Mouse (Mus musculus) kidney, embryonic 14.5 days (tissue): ENCODE results near the gene Zfp366. TPM values are rescaled to one million over a fixed set of nuclear protein-coding genes. Genes with fewer than 3 reads are reported as not detected.

Experiments
- ATAC-seq: fragments of 200-750 bp; cut with Nextera tagmentation; 2 replicates; pipeline ENCODE4 v1.8.0; 2017; ENCODE audit warnings: moderate number of reproducible peaks, mild to moderate bottlenecking, moderate TSS enrichment, moderate library complexity; ENCODE audit not compliant: low FRiP score, low TSS enrichment
- H3K27ac ChIP-seq: fragments of 300-500 bp; sonication (generic); 2 replicates; pipeline ENCODE4 v1.5.1; 2014; ENCODE audit warnings: low read depth, mild to moderate bottlenecking, low read length, moderate library complexity, mixed read lengths
- H3K27me3 ChIP-seq: fragments of 300-500 bp; sonication (generic); 2 replicates; pipeline ENCODE4 v1.6.1; 2014; ENCODE audit warnings: mild to moderate bottlenecking, low read length; ENCODE audit not compliant: control insufficient read depth, insufficient read depth
- H3K36me3 ChIP-seq: fragments of 300-500 bp; sonication (generic); 2 replicates; pipeline ENCODE4 v1.6.1; 2014; ENCODE audit warnings: low read length, mixed read lengths; ENCODE audit not compliant: control insufficient read depth, insufficient read depth
- H3K4me1 ChIP-seq: fragments of 300-500 bp; sonication (generic); 2 replicates; pipeline ENCODE4 v1.6.1; 2014; ENCODE audit warnings: low read length, mixed read lengths; ENCODE audit not compliant: control insufficient read depth, insufficient read depth
- H3K4me2 ChIP-seq: fragments of 300-500 bp; sonication (generic); replicated peaks from 2 replicates; pipeline ENCODE4 v1.6.1; 2014; ENCODE audit warnings: low read depth, mild to moderate bottlenecking, low read length
- H3K4me3 ChIP-seq: fragments of 300-500 bp; sonication (generic); 2 replicates; pipeline ENCODE4 v1.5.1; 2014; ENCODE audit warnings: mild to moderate bottlenecking, low read length
- H3K9ac ChIP-seq: fragments of 300-500 bp; sonication (generic); 2 replicates; pipeline ENCODE4 v1.6.1; 2014; ENCODE audit warnings: low read depth, mild to moderate bottlenecking, low read length, moderate library complexity
- H3K9me3 ChIP-seq: fragments of 300-500 bp; sonication (generic); 2 replicates; pipeline ENCODE4 v1.6.1; 2016; ENCODE audit warnings: low read length; ENCODE audit not compliant: control insufficient read depth
- WGBS: fragments of 180-500 bp; shearing (Covaris S2); extraction: QIAGEN DNeasy Blood & Tissue Kit; methylation state at CpG from one replicate; pipeline ENCODE4 v1.1.7; 2014; 5-methylcytosine and 5-hydroxymethylcytosine counted together
- polyA plus RNA-seq: library from polyadenylated mRNA; unstranded; fragments of >200 nt; fragmentation: Nextera tagmentation; extraction: Ambion mirVana; gene quantifications from 2 replicates; pipeline ENCODE4 v1.2.1, GENCODE M21; 2014

Gene Zfp366
- 0.83 and 1.6 TPM in 2 replicates for polyA plus RNA-seq

GRCm38 (mm10) chr13:99184155-99184886, at the start of gene Zfp366:
TSS of gene Zfp366 (plus strand) at chr13:99184823.
- no peak within 1 kb of the TSS for H3K9ac ChIP-seq
- H3K4me3 ChIP-seq = peak within 1 kb of the TSS; percentile 16; the same call in 1 of the 2 replicates
- no peaks in the 10 kb centered on the region for H3K9me3 ChIP-seq
- 0 out of 2 replicates have a peak, but pooled peaks cover 16% of the 10 kb centered on the region for H3K4me1 ChIP-seq
- H3K36me3 ChIP-seq = no peaks in the 10 kb centered on the region
- no peak for ATAC-seq
- 29% methylated on average over 11 of the region's 11 CpGs for WGBS
- H3K4me2 ChIP-seq = peak within 1 kb of the TSS; percentile 12; the same call in 1 of the 2 replicates
- H3K27ac ChIP-seq = peak within 1 kb of the TSS; percentile 42; the same call in 1 of the 2 replicates
- H3K27me3 ChIP-seq = no peaks in the 10 kb centered on the region

- H3K9me3 ChIP-seq = no peaks in the 10 kb centered on the region
- no peak for ATAC-seq
- no peak overlapping the region for H3K4me3 ChIP-seq
- H3K4me1 ChIP-seq = no peaks in the 10 kb centered on the region
- no peak overlapping the region for H3K4me2 ChIP-seq
- WGBS = 84% methylated on average over 12 of the region's 12 CpGs
- no peaks in the 10 kb centered on the region for H3K36me3 ChIP-seq
- H3K9ac ChIP-seq = no peak overlapping the region
- H3K27ac ChIP-seq = no peak overlapping the region
- no peaks in the 10 kb centered on the region for H3K27me3 ChIP-seq
These were observed 46.0 kb upstream of the Zfp366 start for GRCm38 (mm10) chr13:99138351-99139255.

GRCm38 (mm10) chr13:99146355-99146871, 38.2 kb upstream of the Zfp366 start:
- H3K4me2 ChIP-seq = no peak overlapping the region; the same call in 1 of the 2 replicates
- H3K36me3 ChIP-seq = no peaks in the 10 kb centered on the region
- H3K4me3 ChIP-seq = no peak overlapping the region
- WGBS = 49% methylated on average over 13 of the region's 13 CpGs
- peaks cover 9% of the 10 kb centered on the region; the same call in 1 of the 2 replicates for H3K4me1 ChIP-seq
- H3K9ac ChIP-seq = no peak overlapping the region
- no peak overlapping the region for H3K27ac ChIP-seq
- no peak for ATAC-seq
- no peaks in the 10 kb centered on the region for H3K9me3 ChIP-seq
- H3K27me3 ChIP-seq = no peaks in the 10 kb centered on the region

- peaks cover 9% of the 10 kb centered on the region; the same call in 1 of the 2 replicates for H3K4me1 ChIP-seq
- H3K27ac ChIP-seq = no peak overlapping the region
- H3K9ac ChIP-seq = no peak overlapping the region
- no peaks in the 10 kb centered on the region for H3K36me3 ChIP-seq
- 78% methylated on average over 6 of the region's 6 CpGs for WGBS
- H3K4me2 ChIP-seq = no peak overlapping the region
- ATAC-seq = no peak
- H3K27me3 ChIP-seq = no peaks in the 10 kb centered on the region
- H3K4me3 ChIP-seq = no peak overlapping the region
- no peaks in the 10 kb centered on the region for H3K9me3 ChIP-seq
These were observed 36.9 kb upstream of the Zfp366 start for GRCm38 (mm10) chr13:99147645-99148111.

- H3K36me3 ChIP-seq = no peaks in the 10 kb centered on the region
These were observed 34.9 kb upstream of the Zfp366 start for GRCm38 (mm10) chr13:99149551-99150305.

GRCm38 (mm10) chr13:99150626-99151025, 34.0 kb upstream of the Zfp366 start:
- WGBS = 78% methylated on average over 6 of the region's 6 CpGs
- Histone ChIP-seq H3K36me3 (no peaks in the 10 kb centered on the region), H3K4me2 (no peak overlapping the region), H3K4me3 (no peak overlapping the region), H3K9me3 (no peaks in the 10 kb centered on the region), H3K4me1 (peaks cover 9% of the 10 kb centered on the region; the same call in 1 of the 2 replicates), H3K27me3 (no peaks in the 10 kb centered on the region), H3K9ac (no peak overlapping the region), H3K27ac (no peak overlapping the region)
- ATAC-seq = no peak

More at GRCm38 (mm10) chr13:99149551-99150305, 34.9 kb upstream of the Zfp366 start:
- Histone ChIP-seq H3K9ac (no peak overlapping the region), H3K9me3 (no peaks in the 10 kb centered on the region), H3K4me1 (peaks cover 9% of the 10 kb centered on the region; the same call in 1 of the 2 replicates), H3K4me2 (no peak overlapping the region), H3K27me3 (no peaks in the 10 kb centered on the region), H3K4me3 (no peak overlapping the region), H3K27ac (no peak overlapping the region)
- WGBS = 57% methylated on average over 14 of the region's 14 CpGs
- ATAC-seq = no peak

GRCm38 (mm10) chr13:99151121-99151520, 33.5 kb upstream of the Zfp366 start:
- Histone ChIP-seq H3K4me3 (no peak overlapping the region), H3K4me1 (peaks cover 9% of the 10 kb centered on the region; the same call in 1 of the 2 replicates), H3K36me3 (no peaks in the 10 kb centered on the region), H3K4me2 (no peak overlapping the region), H3K9ac (no peak overlapping the region), H3K27me3 (no peaks in the 10 kb centered on the region), H3K9me3 (no peaks in the 10 kb centered on the region), H3K27ac (no peak overlapping the region)
- WGBS = 28% methylated on average over 8 of the region's 8 CpGs
- ATAC-seq = peak; percentile 40; the same call in 1 of the 2 replicates

- Histone ChIP-seq H3K27ac (no peak overlapping the region), H3K27me3 (no peaks in the 10 kb centered on the region), H3K36me3 (no peaks in the 10 kb centered on the region), H3K9me3 (no peaks in the 10 kb centered on the region), H3K4me1 (peaks cover 9% of the 10 kb centered on the region; the same call in 1 of the 2 replicates), H3K9ac (no peak overlapping the region), H3K4me2 (0 out of 2 replicates have a peak overlapping the region, but pooled peaks have one; percentile 1), H3K4me3 (no peak overlapping the region)
- WGBS = 13% methylated on average over 18 of the region's 18 CpGs
- peak; percentile 28; the same call in 1 of the 2 replicates for ATAC-seq
These were observed 32.2 kb upstream of the Zfp366 start for GRCm38 (mm10) chr13:99152305-99152930.
